Mouse (Mus musculus): ENCODE measurements around the gene Psmb2. TPM values are rescaled to one million over a fixed set of nuclear protein-coding genes. Genes with fewer than 3 reads are reported as not detected.

The Psmb2 gene
- 154 and 166 TPM in 2 replicates for polyA plus RNA-seq (2012; rRNA removed)

DNA sequence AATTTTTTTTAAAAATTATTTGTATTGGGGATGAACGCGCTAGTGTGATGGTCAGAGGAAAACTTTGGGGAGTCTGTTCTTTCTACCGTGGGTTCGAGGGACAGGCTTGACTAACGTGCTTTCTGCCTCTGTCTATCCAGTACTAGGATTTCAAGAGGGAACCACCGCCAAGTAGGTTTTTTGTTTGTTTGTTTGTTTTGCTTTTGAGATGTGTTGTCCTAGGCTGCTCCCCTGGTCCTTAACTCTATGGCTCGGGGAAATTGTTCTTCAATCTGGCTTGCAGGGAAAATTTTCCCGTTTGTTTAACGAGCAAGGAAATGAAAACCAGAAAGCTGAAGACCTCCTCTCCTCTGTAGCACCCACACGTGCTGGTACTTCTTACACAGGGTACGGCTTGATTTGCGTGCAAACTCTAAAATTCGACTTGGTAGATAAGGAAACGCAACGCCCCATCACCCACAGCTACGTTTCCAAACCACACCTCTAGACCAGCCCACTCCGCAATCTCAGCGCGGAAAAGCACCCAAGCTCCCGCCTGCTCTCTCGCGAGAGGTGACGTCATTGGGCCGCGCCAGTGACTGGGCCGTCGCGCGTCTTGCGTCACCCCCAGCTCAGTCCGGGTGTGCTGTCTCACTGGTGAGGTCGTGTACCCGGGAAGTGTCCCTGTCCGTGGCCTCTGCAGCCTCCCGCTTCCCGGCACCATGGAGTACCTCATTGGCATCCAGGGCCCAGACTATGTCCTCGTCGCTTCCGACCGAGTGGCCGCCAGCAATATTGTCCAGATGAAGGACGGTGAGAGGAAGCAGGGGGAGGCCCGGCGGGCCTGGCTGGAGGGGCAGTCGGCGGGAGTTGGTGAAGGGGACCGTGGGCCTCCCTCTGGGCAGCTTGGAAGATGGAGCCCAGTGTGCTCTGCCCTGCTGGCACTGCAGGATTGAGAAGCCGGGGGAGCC is at the start of gene Psmb2:
Gene Psmb2, plus strand, starts transcription at position 577 of the 950 bp plus-strand sequence.
- H3K4me3 ChIP-seq (ENCODE audit: insufficient read depth, low read length): peak within 1 kb of the TSS; percentile 65

DNA sequence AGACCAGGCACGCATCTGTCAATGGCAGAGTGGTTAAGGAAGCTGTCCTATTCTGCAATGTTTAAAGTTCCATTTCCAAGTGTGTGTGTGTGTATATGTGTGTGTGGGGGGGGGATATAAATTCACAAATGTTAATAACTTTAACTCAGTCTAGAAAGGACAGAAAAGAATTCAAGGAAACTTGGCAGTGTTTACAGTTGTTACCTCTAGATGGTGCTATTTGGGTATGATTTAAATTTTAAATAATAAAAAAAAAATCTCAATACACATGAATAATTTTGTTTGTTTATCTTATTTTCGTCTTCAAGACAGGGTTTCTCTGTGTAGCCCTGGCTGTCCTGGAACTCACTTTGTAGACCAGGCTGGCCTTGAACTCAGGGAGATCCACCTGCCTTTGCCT is 45.5 kb upstream of the Psmb2 start:
- Histone ChIP-seq H3K4me1 (ENCODE audit: control insufficient read depth, insufficient read depth, low read length) (no peaks in the 10 kb centered on the region), H3K4me3 (ENCODE audit: insufficient read depth, low read length) (no peak overlapping the region), H3K27ac (ENCODE audit: insufficient read depth, low read length) (no peak overlapping the region)
- no peak for TF ChIP-seq POLR2A (IDR thresholded peaks at IDR 0.05; ENCODE audit: extremely low read depth, insufficient read depth, low read length)
- TF ChIP-seq CTCF (IDR thresholded peaks at IDR 0.05; ENCODE audit: extremely low read depth, insufficient read depth, low read length): no peak

More for the DNA sequence above, at the start of gene Psmb2:
- Histone ChIP-seq H3K4me1 (ENCODE audit: control insufficient read depth, insufficient read depth, low read length) (peaks cover 6% of the 10 kb centered on the region; the same call in 1 of the 2 replicates), H3K27ac (ENCODE audit: insufficient read depth, low read length) (no peak within 1 kb of the TSS)
- no peak for TF ChIP-seq CTCF (IDR thresholded peaks at IDR 0.05; ENCODE audit: extremely low read depth, insufficient read depth, low read length)
- TF ChIP-seq POLR2A (IDR thresholded peaks at IDR 0.05; ENCODE audit: extremely low read depth, insufficient read depth, low read length): peak; percentile 87

DNA sequence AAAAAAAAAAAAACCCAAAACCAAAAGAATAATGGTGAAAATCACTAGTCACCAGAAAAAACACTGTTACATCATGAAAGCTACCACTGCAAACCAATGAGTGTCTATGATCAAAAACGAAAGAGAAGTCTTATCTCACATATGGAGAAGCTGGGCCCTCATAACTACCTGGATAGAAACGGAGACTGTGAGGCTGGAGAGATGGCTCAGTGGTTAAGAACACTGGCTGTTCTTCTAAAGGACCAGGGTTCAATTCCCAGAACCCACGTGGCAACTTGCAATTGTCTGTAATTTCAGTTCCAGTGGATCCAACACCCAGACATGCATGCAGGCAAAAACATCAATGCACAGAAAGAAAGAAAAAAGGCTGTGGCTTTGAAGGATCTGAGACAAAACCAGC is 44.8 kb upstream of the Psmb2 start:
- Histone ChIP-seq H3K4me1 (ENCODE audit: control insufficient read depth, insufficient read depth, low read length) (0 out of 2 replicates have a peak, but pooled peaks cover 1% of the 10 kb centered on the region), H3K27ac (ENCODE audit: insufficient read depth, low read length) (no peak overlapping the region), H3K4me3 (ENCODE audit: insufficient read depth, low read length) (no peak overlapping the region)
- TF ChIP-seq CTCF (IDR thresholded peaks at IDR 0.05; ENCODE audit: extremely low read depth, insufficient read depth, low read length) (no peak), POLR2A (IDR thresholded peaks at IDR 0.05; ENCODE audit: extremely low read depth, insufficient read depth, low read length) (no peak)

DNA sequence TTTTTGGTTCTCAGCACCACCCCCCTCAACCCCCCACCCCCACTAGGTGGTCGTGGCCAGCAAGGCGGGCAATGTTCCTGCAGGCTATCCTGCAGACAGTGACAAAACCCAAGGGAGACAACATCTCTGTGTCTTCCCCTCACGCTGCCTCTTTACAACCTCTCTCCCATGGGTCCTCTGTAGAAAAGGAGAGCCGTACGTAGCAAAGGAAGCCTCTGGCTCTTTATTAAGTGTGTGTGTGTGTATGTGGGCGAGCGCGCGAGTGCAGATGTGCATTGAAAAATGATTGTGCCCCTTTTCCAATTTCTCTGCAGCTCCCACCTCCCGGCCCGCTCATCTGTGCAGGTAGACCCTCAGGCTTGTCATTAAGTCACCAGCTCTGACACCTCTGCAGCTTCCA is 41.1 kb upstream of the Psmb2 start:
- no peak overlapping the region for H3K27ac ChIP-seq (ENCODE audit: insufficient read depth, low read length)
- no peak for TF ChIP-seq CTCF (IDR thresholded peaks at IDR 0.05; ENCODE audit: extremely low read depth, insufficient read depth, low read length)
- no peak for TF ChIP-seq POLR2A (IDR thresholded peaks at IDR 0.05; ENCODE audit: extremely low read depth, insufficient read depth, low read length)
- peaks cover 2% of the 10 kb centered on the region; the same call in 1 of the 2 replicates for H3K4me1 ChIP-seq (ENCODE audit: control insufficient read depth, insufficient read depth, low read length)
- H3K4me3 ChIP-seq (ENCODE audit: insufficient read depth, low read length): no peak overlapping the region

DNA sequence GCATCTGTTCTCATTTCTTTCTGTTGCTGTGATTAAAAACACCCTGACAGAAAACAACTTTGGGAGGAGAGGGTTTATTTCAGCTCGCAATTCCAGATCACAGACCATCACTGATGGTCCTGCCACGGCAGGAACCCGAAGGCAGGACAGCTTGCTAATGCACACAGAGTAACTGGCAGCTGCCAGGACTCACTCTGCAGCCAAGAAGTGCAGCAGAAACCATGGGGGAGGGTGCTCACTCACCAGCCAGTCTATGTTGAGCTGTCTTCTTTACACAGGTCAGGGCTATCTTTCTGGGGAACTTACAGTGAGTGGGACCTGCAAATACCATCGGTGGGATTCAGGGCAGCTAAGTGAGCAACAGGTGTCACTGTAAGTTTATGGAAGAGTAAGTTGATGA is 40.0 kb upstream of the Psmb2 start:
- Histone ChIP-seq H3K4me3 (ENCODE audit: insufficient read depth, low read length) (no peak overlapping the region), H3K4me1 (ENCODE audit: control insufficient read depth, insufficient read depth, low read length) (peaks cover 4% of the 10 kb centered on the region; the same call in 1 of the 2 replicates), H3K27ac (ENCODE audit: insufficient read depth, low read length) (no peak overlapping the region)
- TF ChIP-seq POLR2A (IDR thresholded peaks at IDR 0.05; ENCODE audit: extremely low read depth, insufficient read depth, low read length): no peak
- TF ChIP-seq CTCF (IDR thresholded peaks at IDR 0.05; ENCODE audit: extremely low read depth, insufficient read depth, low read length): no peak

DNA sequence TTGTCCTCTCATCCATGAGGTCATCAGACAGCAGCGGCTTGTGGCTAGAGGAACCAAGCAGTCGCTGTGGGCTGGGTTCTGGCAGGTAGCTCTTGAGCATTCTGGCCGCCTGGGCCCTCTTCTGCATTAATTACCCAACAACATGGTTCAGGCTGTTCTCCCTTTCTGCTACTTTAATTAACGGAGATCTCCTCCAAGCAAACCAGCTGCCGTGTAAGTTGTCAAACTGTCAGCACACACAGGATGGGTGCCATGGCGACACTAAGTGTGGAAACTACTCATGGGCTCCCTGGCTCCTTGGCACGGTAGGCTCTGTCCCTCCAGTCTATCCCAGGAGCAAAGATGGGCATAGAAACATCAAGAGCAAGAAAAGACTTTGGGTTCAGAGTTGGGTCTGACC is 38.1 kb upstream of the Psmb2 start:
- TF ChIP-seq POLR2A (IDR thresholded peaks at IDR 0.05; ENCODE audit: extremely low read depth, insufficient read depth, low read length) (no peak), CTCF (IDR thresholded peaks at IDR 0.05; ENCODE audit: extremely low read depth, insufficient read depth, low read length) (no peak)
- peaks cover 4% of the 10 kb centered on the region; the same call in 1 of the 2 replicates for H3K4me1 ChIP-seq (ENCODE audit: control insufficient read depth, insufficient read depth, low read length)
- no peak overlapping the region for H3K27ac ChIP-seq (ENCODE audit: insufficient read depth, low read length)
- H3K4me3 ChIP-seq (ENCODE audit: insufficient read depth, low read length): no peak overlapping the region

GRCm38 (mm10) chr4:126641901-126642300 is 35.5 kb upstream of the Psmb2 start:
- Histone ChIP-seq H3K4me1 (ENCODE audit: control insufficient read depth, insufficient read depth, low read length) (peaks cover 4% of the 10 kb centered on the region; the same call in 1 of the 2 replicates), H3K27ac (ENCODE audit: insufficient read depth, low read length) (no peak overlapping the region), H3K4me3 (ENCODE audit: insufficient read depth, low read length) (no peak overlapping the region)
- TF ChIP-seq POLR2A (IDR thresholded peaks at IDR 0.05; ENCODE audit: extremely low read depth, insufficient read depth, low read length): no peak
- no peak for TF ChIP-seq CTCF (IDR thresholded peaks at IDR 0.05; ENCODE audit: extremely low read depth, insufficient read depth, low read length)

DNA sequence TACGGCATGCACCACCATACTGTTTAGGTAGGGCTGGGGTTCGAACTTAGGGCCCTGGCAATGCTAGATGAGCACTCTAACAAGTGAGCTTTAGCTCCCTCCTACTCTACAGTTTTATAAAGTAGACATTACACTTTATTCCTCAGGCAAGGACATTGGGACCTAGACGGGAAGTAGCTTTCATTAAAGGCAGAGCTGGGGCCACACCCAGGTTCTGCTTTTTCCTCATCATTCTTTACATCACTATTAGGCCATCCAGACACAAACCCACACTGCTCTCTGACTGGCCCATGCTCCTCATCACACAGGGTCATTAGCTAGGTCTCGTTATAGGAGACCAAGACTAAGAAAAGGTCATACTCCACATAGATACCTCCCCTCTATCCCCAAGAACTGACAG is 33.6 kb upstream of the Psmb2 start:
- no peak for TF ChIP-seq POLR2A (IDR thresholded peaks at IDR 0.05; ENCODE audit: extremely low read depth, insufficient read depth, low read length)
- TF ChIP-seq CTCF (IDR thresholded peaks at IDR 0.05; ENCODE audit: extremely low read depth, insufficient read depth, low read length): no peak
- H3K4me1 ChIP-seq (ENCODE audit: control insufficient read depth, insufficient read depth, low read length): peaks cover 2% of the 10 kb centered on the region; the same call in 1 of the 2 replicates
- no peak overlapping the region for H3K4me3 ChIP-seq (ENCODE audit: insufficient read depth, low read length)
- H3K27ac ChIP-seq (ENCODE audit: insufficient read depth, low read length): no peak overlapping the region

- H3K4me3 ChIP-seq (ENCODE audit: insufficient read depth, low read length): no peak overlapping the region
- no peak overlapping the region for H3K27ac ChIP-seq (ENCODE audit: insufficient read depth, low read length)
- H3K4me1 ChIP-seq (ENCODE audit: control insufficient read depth, insufficient read depth, low read length): peaks cover 2% of the 10 kb centered on the region; the same call in 1 of the 2 replicates
- TF ChIP-seq POLR2A (IDR thresholded peaks at IDR 0.05; ENCODE audit: extremely low read depth, insufficient read depth, low read length) (no peak), CTCF (IDR thresholded peaks at IDR 0.05; ENCODE audit: extremely low read depth, insufficient read depth, low read length) (no peak)
Measured at GRCm38 (mm10) chr4:126644333-126644963, 33.0 kb upstream of the Psmb2 start.
